Mouse (Mus musculus) thymus, adult 2 months (tissue): Measurements from ENCODE around the gene Abhd12.

Source experiments
- CTCF ChIP-seq: fragments of 200-500 bp; IDR thresholded peaks from 2 replicates; pipeline ENCODE4 v1.5.1; 2012; ENCODE audit warnings: mild to moderate bottlenecking, control low read depth, low read length, moderate library complexity, borderline replicate concordance; ENCODE audit not compliant: control insufficient read depth, poor library complexity, insufficient read depth; ENCODE audit errors: extremely low read depth
- POLR2A ChIP-seq: fragments of 200-500 bp; IDR thresholded peaks from 2 replicates; pipeline ENCODE4 v1.6.1; 2012; ENCODE audit warnings: mild to moderate bottlenecking, low read length, control low read depth, moderate library complexity; ENCODE audit not compliant: control insufficient read depth, poor library complexity, insufficient read depth; ENCODE audit errors: extremely low read depth

- TF ChIP-seq CTCF = 0 out of 2 replicates have a peak, but pooled peaks have one; percentile 37
- no peak for TF ChIP-seq POLR2A
Observed at GRCm38 (mm10) chr2:150909429-150910039, 5.0 kb upstream of the Abhd12 start.
